Mouse (Mus musculus) kidney, postnatal 0 days (tissue): ENCODE measurements around the gene Slc44a2. TPM values are rescaled to one million over a fixed set of nuclear protein-coding genes. Genes with fewer than 3 reads are reported as not detected.

ENCODE experiments used
- ATAC-seq: fragments of 200-750 bp; cut with Nextera tagmentation; replicated peaks from 2 replicates; pipeline ENCODE4 v1.8.0; 2017; ENCODE audit warnings: low read depth, moderate number of reproducible peaks, moderate TSS enrichment, moderate library complexity; ENCODE audit not compliant: low FRiP score
- DNase-seq: peaks from one replicate; pipeline ENCODE4 v3.0.0-alpha.2; 2016; ENCODE audit warnings: low spot score
- H3K27ac ChIP-seq: fragments of 300-500 bp; sonication (generic); 2 replicates; pipeline ENCODE4 v1.5.1; 2014; ENCODE audit warnings: mild to moderate bottlenecking
- H3K27me3 ChIP-seq: fragments of 300-500 bp; sonication (generic); 2 replicates; pipeline ENCODE4 v1.6.1; 2014; ENCODE audit warnings: low read length, mixed read lengths; ENCODE audit not compliant: insufficient read depth
- H3K36me3 ChIP-seq: fragments of 300-500 bp; sonication (generic); 2 replicates; pipeline ENCODE4 v1.6.1; 2014; ENCODE audit warnings: low read length, mixed read lengths; ENCODE audit not compliant: insufficient read depth
- H3K4me1 ChIP-seq: fragments of 300-500 bp; sonication (generic); replicated peaks from 2 replicates; pipeline ENCODE4 v1.6.1; 2014; ENCODE audit warnings: antibody characterized with exemption, low read length, mixed read lengths; ENCODE audit not compliant: insufficient read depth
- H3K4me2 ChIP-seq: fragments of 300-500 bp; sonication (generic); 2 replicates; pipeline ENCODE4 v1.6.1; 2014; ENCODE audit warnings: mild to moderate bottlenecking, low read length, moderate library complexity, mixed read lengths
- H3K4me3 ChIP-seq: fragments of 300-500 bp; sonication (generic); replicated peaks from 2 replicates; pipeline ENCODE4 v1.5.1; 2014; ENCODE audit warnings: low read depth, low read length
- H3K9ac ChIP-seq: fragments of 300-500 bp; sonication (generic); 2 replicates; pipeline ENCODE4 v1.6.1; 2014; ENCODE audit warnings: low read depth, low read length
- H3K9me3 ChIP-seq: fragments of 300-500 bp; sonication (generic); replicated peaks from 2 replicates; pipeline ENCODE4 v1.6.1; 2016; ENCODE audit warnings: low read length, inconsistent platforms, mixed read lengths
- CTCF ChIP-seq: IDR thresholded peaks from 2 replicates; pipeline ENCODE4 v1.5.1; 2016; ENCODE audit warnings: antibody characterized with exemption, low read depth, mild to moderate bottlenecking, moderate library complexity
- WGBS: fragments of 180-500 bp; shearing (Covaris S2); extraction: QIAGEN DNeasy Blood & Tissue Kit; methylation state at CpG from one replicate; pipeline ENCODE4 v1.1.7; 2014; 5-methylcytosine and 5-hydroxymethylcytosine counted together
- polyA plus RNA-seq: library from polyadenylated mRNA; unstranded; fragments of >200 nt; fragmentation: Nextera tagmentation; extraction: Ambion mirVana; gene quantifications from 2 replicates; pipeline ENCODE4 v1.2.1, GENCODE M21; 2015

Slc44a2 gene
- 76.5 and 80.5 TPM in 2 replicates for polyA plus RNA-seq

- peak within 1 kb of the TSS; percentile 62 for H3K27ac ChIP-seq
- H3K4me3 ChIP-seq, result peak within 1 kb of the TSS; percentile 73
- TF ChIP-seq CTCF, result peak; percentile 20; the same call in 1 of the 2 replicates
- H3K4me1 ChIP-seq, result peaks cover 7% of the 10 kb centered on the region; the same call in 1 of the 2 replicates
- ATAC-seq (peak; percentile 92), DNase-seq (peak; percentile 91)
- H3K27me3 ChIP-seq, result no peaks in the 10 kb centered on the region
- peak within 1 kb of the TSS; percentile 89 for H3K4me2 ChIP-seq
- H3K9me3 ChIP-seq, result no peaks in the 10 kb centered on the region
- H3K36me3 ChIP-seq, result no peaks in the 10 kb centered on the region
- H3K9ac ChIP-seq, result peak within 1 kb of the TSS; percentile 63
- WGBS, result under 1% methylated on average over 52 of the region's 52 CpGs
Observed at GRCm38 (mm10) chr9:21320619-21321512, at the start of gene Slc44a2. Slc44a2 (plus strand) TSS chr9:21320698.

GRCm38 (mm10) chr9:21272391-21272790 lies 48.1 kb upstream of the Slc44a2 start:
- 90% methylated on average over 9 of the region's 9 CpGs for WGBS
- H3K27me3 ChIP-seq, result no peaks in the 10 kb centered on the region
- H3K27ac ChIP-seq, result no peak overlapping the region
- no peaks in the 10 kb centered on the region for H3K4me1 ChIP-seq
- H3K9ac ChIP-seq, result no peak overlapping the region
- H3K4me3 ChIP-seq, result no peak overlapping the region
- H3K9me3 ChIP-seq, result no peaks in the 10 kb centered on the region
- DNase-seq, result no peak
- no peak for ATAC-seq
- no peak for TF ChIP-seq CTCF
- peaks cover 78% of the 10 kb centered on the region for H3K36me3 ChIP-seq
- no peak overlapping the region for H3K4me2 ChIP-seq

GRCm38 (mm10) chr9:21273094-21273493 lies 47.4 kb upstream of the Slc44a2 start:
- 75% methylated on average over 8 of the region's 8 CpGs for WGBS
- no peaks in the 10 kb centered on the region for H3K9me3 ChIP-seq
- TF ChIP-seq CTCF, result no peak
- no peak overlapping the region for H3K27ac ChIP-seq
- DNase-seq (no peak), ATAC-seq (no peak)
- no peaks in the 10 kb centered on the region for H3K27me3 ChIP-seq
- H3K36me3 ChIP-seq, result peaks cover 82% of the 10 kb centered on the region
- no peak overlapping the region for H3K4me2 ChIP-seq
- no peaks in the 10 kb centered on the region for H3K4me1 ChIP-seq
- H3K4me3 ChIP-seq, result no peak overlapping the region
- H3K9ac ChIP-seq, result no peak overlapping the region

GRCm38 (mm10) chr9:21273520-21274228 lies 46.8 kb upstream of the Slc44a2 start:
- 80% methylated on average over 7 of the region's 7 CpGs for WGBS

GRCm38 (mm10) chr9:21274336-21274735 lies 46.2 kb upstream of the Slc44a2 start:
- H3K4me3 ChIP-seq, result no peak overlapping the region
- no peak for TF ChIP-seq CTCF
- H3K36me3 ChIP-seq, result peaks cover 81% of the 10 kb centered on the region
- no peak overlapping the region for H3K27ac ChIP-seq
- H3K9ac ChIP-seq, result no peak overlapping the region
- no peak for DNase-seq
- no peak overlapping the region for H3K4me2 ChIP-seq
- H3K27me3 ChIP-seq, result no peaks in the 10 kb centered on the region
- no peak for ATAC-seq
- H3K4me1 ChIP-seq, result no peaks in the 10 kb centered on the region
- H3K9me3 ChIP-seq, result no peaks in the 10 kb centered on the region
- WGBS, result 89% methylated on average over 3 of the region's 3 CpGs

More at GRCm38 (mm10) chr9:21273520-21274228, 46.8 kb upstream of the Slc44a2 start:
- no peak overlapping the region for H3K27ac ChIP-seq
- H3K4me3 ChIP-seq, result no peak overlapping the region
- DNase-seq (no peak), ATAC-seq (no peak)
- H3K4me1 ChIP-seq, result no peaks in the 10 kb centered on the region
- H3K9ac ChIP-seq, result no peak overlapping the region
- H3K4me2 ChIP-seq, result no peak overlapping the region
- no peaks in the 10 kb centered on the region for H3K27me3 ChIP-seq
- H3K9me3 ChIP-seq, result no peaks in the 10 kb centered on the region
- no peak for TF ChIP-seq CTCF
- peaks cover 81% of the 10 kb centered on the region for H3K36me3 ChIP-seq

GRCm38 (mm10) chr9:21275013-21275710 lies 45.3 kb upstream of the Slc44a2 start:
- no peak overlapping the region for H3K27ac ChIP-seq
- WGBS, result 80% methylated on average over 7 of the region's 7 CpGs
- no peaks in the 10 kb centered on the region for H3K9me3 ChIP-seq
- H3K27me3 ChIP-seq, result no peaks in the 10 kb centered on the region
- H3K4me3 ChIP-seq, result no peak overlapping the region
- ATAC-seq, result no peak
- H3K4me1 ChIP-seq, result no peaks in the 10 kb centered on the region
- DNase-seq, result no peak
- H3K9ac ChIP-seq, result no peak overlapping the region
- H3K36me3 ChIP-seq, result peaks cover 89% of the 10 kb centered on the region
- H3K4me2 ChIP-seq, result no peak overlapping the region
- TF ChIP-seq CTCF, result no peak
